Mouse (Mus musculus) ES-Bruce4 (cell line): ENCODE data around the gene Pitpnb. TPM values are rescaled to one million over a fixed set of nuclear protein-coding genes. Genes with fewer than 3 reads are reported as not detected.

ENCODE experiments used
- H3K27ac ChIP-seq: 2 replicates; pipeline ENCODE4 v1.5.1; 2012; ENCODE audit warnings: low read length, inconsistent platforms; ENCODE audit not compliant: insufficient read depth
- H3K27me3 ChIP-seq: 2 replicates; pipeline ENCODE4 v1.6.1; 2012; ENCODE audit warnings: mild to moderate bottlenecking, low read length, inconsistent platforms; ENCODE audit not compliant: control insufficient read depth, poor library complexity, insufficient read depth, severe bottlenecking
- H3K36me3 ChIP-seq: 2 replicates; pipeline ENCODE4 v1.6.1; 2012; ENCODE audit warnings: inconsistent platforms, mild to moderate bottlenecking, low read length, moderate library complexity; ENCODE audit not compliant: control insufficient read depth, poor library complexity, insufficient read depth, severe bottlenecking
- H3K4me1 ChIP-seq: one replicate; pipeline ENCODE4 v1.8.1; 2011; ENCODE audit warnings: low read length; ENCODE audit not compliant: control insufficient read depth, insufficient read depth
- H3K4me3 ChIP-seq: 2 replicates; pipeline ENCODE4 v1.5.1; 2011; ENCODE audit warnings: low read depth, mild to moderate bottlenecking, low read length
- H3K9ac ChIP-seq: 2 replicates; pipeline ENCODE4 v1.6.1; 2012; ENCODE audit warnings: low read depth, mild to moderate bottlenecking, inconsistent platforms; ENCODE audit not compliant: poor library complexity, severe bottlenecking
- H3K9me3 ChIP-seq: replicated peaks from 2 replicates; pipeline ENCODE4 v1.6.1; 2012; ENCODE audit warnings: mild to moderate bottlenecking, low read length, inconsistent platforms; ENCODE audit not compliant: control insufficient read depth, poor library complexity, insufficient read depth, severe bottlenecking
- CTCF ChIP-seq: IDR thresholded peaks from one replicate; pipeline ENCODE4 v1.8.1; 2011; ENCODE audit warnings: low read depth, low read length
- EP300 ChIP-seq: IDR thresholded peaks from 2 replicates; pipeline ENCODE4 v1.6.1; 2011; ENCODE audit warnings: low read depth, low read length; ENCODE audit not compliant: insufficient read depth
- POLR2A ChIP-seq: IDR thresholded peaks from one replicate; pipeline ENCODE4 v1.8.1; 2011; ENCODE audit warnings: low read length; ENCODE audit not compliant: insufficient read depth
- polyA plus RNA-seq: library from polyadenylated mRNA; stranded (reverse); fragments of >200 nt; gene quantifications from 2 replicates; pipeline ENCODE4 v1.2.4, GENCODE M21; 2011; ENCODE audit warnings: low read depth; ENCODE audit not compliant: missing spikeins, insufficient read depth, insufficient read length

The Pitpnb gene
- polyA plus RNA-seq, 1 experiment: 98.3 TPM

DNA sequence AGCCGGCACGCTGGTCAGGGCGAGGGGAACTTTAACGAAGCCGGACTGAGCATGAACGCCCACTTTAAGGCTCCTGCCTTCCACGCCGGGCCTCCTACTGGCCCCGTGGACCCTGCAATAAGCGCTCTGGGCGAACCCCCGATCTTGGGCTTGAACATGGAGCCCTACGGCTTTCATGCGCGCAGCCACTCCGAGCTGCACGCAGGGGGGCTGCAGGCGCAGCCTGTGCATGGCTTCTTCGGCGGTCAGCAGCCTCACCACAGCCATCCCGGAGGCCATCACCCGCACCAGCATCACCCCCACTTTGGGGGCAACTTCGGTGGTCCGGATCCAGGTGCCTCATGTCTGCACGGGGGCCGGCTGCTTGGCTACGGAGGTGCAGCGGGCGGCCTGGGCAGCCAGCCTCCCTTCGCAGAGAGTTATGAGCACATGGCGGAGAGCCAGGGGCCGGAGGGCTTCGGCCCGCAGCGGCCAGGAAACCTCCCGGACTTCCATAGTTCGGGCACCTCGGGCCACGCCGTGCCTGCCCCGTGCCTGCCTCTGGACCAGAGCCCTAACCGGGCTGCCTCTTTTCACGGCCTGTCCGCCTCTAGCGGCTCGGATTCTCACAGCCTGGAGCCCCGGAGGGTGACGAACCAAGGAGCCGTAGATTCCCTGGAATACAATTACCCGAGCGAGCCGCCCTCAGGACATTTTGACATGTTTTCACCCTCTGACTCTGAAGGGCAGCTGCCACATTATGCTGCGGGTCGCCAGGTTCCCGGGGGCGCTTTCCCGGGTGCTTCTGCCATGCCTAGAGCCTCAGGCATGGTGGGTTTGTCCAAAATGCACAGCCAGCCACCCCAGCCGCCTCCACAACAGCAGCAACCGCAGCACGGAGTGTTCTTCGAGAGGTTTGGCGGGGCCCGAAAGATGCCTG, 87.9 kb downstream of the Pitpnb start:
- H3K9me3 ChIP-seq: no peaks in the 10 kb centered on the region
- H3K36me3 ChIP-seq: no peaks in the 10 kb centered on the region
- H3K27ac ChIP-seq: no peak overlapping the region
- H3K4me3 ChIP-seq: peak overlapping the region; percentile 44
- H3K9ac ChIP-seq: peak overlapping the region; percentile 90
- no peak for TF ChIP-seq EP300
- peaks cover 2% of the 10 kb centered on the region for H3K4me1 ChIP-seq
- peaks cover 29% of the 10 kb centered on the region for H3K27me3 ChIP-seq

GRCm38 (mm10) chr5:111419121-111419881, 88.7 kb downstream of the Pitpnb start:
- Histone ChIP-seq H3K27me3 (peaks cover 29% of the 10 kb centered on the region), H3K4me1 (peaks cover 2% of the 10 kb centered on the region), H3K4me3 (peak overlapping the region; percentile 39), H3K9ac (peak overlapping the region; percentile 11; the same call in 1 of the 2 replicates), H3K36me3 (no peaks in the 10 kb centered on the region), H3K27ac (no peak overlapping the region), H3K9me3 (no peaks in the 10 kb centered on the region)
- no peak for TF ChIP-seq POLR2A
- no peak for TF ChIP-seq CTCF
- no peak for TF ChIP-seq EP300

DNA sequence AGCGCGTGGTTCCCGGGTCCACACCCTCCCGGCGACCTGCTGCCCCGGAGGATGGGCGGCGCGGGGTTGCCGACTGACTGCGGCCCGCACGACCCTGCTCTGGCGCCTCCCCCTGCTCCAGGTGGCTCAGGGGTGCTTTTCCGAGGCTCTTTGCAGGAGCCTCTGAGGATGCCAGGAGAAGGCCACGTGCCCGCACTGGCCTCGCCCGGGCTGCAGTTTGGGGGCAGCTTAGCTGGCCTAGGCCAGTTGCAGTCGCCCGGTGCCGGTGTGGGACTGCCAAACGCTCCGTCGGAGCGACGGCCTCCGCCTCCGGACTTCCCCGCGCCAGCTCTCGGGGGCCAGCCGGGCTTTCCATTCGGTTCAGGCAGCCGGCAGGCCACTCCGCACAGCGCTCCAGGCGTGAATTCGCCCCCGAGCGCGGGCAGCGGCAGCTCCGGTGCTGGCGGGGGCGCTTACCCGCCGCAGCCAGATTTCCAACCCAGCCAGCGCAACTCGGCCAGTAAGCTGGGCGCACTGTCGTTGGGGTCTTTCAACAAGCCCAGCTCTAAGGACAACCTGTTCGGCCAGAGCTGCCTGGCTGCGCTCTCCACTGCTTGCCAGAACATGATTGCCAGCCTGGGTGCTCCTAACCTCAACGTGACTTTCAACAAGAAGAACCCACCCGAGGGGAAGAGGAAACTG, 89.6 kb downstream of the Pitpnb start:
- no peaks in the 10 kb centered on the region for H3K9me3 ChIP-seq
- H3K4me3 ChIP-seq: peak overlapping the region; percentile 39
- H3K36me3 ChIP-seq: no peaks in the 10 kb centered on the region
- H3K4me1 ChIP-seq: peaks cover 2% of the 10 kb centered on the region
- H3K27me3 ChIP-seq: peaks cover 29% of the 10 kb centered on the region
- TF ChIP-seq EP300: no peak
- no peak for TF ChIP-seq CTCF
- no peak for TF ChIP-seq POLR2A
- peak overlapping the region; percentile 11; the same call in 1 of the 2 replicates for H3K9ac ChIP-seq
- no peak overlapping the region for H3K27ac ChIP-seq

DNA sequence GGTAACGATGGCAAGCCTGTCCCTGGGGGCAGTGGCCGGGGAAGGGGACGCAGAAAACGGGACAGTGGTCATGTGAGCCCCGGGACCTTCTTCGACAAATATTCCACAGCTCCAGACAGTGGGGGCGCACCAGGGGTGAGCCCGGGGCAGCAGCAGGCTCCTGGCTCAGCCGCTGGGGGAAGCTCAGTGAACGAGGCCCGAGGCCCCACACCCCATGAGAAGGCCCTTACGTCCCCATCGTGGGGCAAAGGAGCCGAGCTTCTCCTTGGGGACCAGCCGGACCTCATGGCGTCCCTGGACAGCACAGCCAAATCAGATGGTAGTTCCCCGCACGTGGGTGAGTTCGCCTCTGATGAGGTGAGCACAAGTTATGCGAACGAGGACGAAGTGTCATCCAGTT, 90.3 kb downstream of the Pitpnb start:
- H3K36me3 ChIP-seq: no peaks in the 10 kb centered on the region
- no peak overlapping the region for H3K27ac ChIP-seq
- H3K4me3 ChIP-seq: peak overlapping the region; percentile 19
- peaks cover 29% of the 10 kb centered on the region for H3K27me3 ChIP-seq
- H3K9ac ChIP-seq: no peak overlapping the region; the same call in 1 of the 2 replicates
- H3K4me1 ChIP-seq: peaks cover 2% of the 10 kb centered on the region
- H3K9me3 ChIP-seq: no peaks in the 10 kb centered on the region
- TF ChIP-seq CTCF (no peak), EP300 (no peak), POLR2A (no peak)

DNA sequence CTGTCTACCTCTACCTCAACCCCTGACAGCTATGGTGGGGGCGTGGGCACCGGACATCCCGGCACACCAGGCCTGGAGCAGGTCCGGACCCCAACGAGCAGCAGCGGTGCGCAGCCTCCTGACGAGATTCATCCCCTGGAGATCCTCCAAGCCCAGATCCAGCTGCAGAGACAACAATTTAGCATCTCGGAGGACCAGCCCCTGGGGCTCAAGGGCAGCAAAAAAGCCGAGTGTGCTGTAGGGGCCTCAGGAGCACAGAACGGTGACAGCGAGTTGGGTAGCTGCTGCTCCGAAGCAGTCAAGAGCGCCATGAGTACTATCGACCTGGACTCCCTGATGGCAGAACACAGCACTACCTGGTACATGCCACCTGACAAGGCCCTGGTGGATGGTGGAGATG, 90.9 kb downstream of the Pitpnb start:
- TF ChIP-seq CTCF: no peak
- no peak for TF ChIP-seq POLR2A
- no peak for TF ChIP-seq EP300
- H3K36me3 ChIP-seq: no peaks in the 10 kb centered on the region
- no peaks in the 10 kb centered on the region for H3K9me3 ChIP-seq
- H3K9ac ChIP-seq: no peak overlapping the region
- no peak overlapping the region for H3K27ac ChIP-seq
- peaks cover 29% of the 10 kb centered on the region for H3K27me3 ChIP-seq
- peak overlapping the region; percentile 19 for H3K4me3 ChIP-seq
- peaks cover 2% of the 10 kb centered on the region for H3K4me1 ChIP-seq
